Mouse (Mus musculus): ENCODE results near the gene Srgap1. TPM values are rescaled to one million over a fixed set of nuclear protein-coding genes. Genes with fewer than 3 reads are reported as not detected.
A peak's percentile ranks its signal among the peaks of the same experiment; 100 is the strongest.

Srgap1 gene
- polyA plus RNA-seq, 1 experiment from 2014 or later: 10.2 TPM

DNA sequence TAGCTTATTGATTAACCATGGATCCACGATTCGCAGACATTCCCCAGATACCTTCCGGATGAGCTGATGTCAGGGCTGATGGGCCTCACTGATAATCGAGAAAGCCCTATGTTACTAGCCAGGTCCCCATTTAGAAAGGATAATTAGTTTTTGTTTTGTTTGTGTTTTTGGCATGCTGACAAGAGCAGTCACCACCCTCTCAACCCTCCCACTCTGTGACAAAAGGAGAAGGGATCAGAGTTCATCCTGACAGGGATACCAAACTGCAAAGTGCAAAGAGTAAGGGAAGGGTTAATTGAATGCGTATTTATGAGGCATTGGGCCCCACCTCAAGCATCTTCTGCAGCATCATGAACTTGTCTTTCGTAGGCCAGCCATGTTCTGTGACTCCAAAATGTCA, 76.2 kb downstream of the Srgap1 start:
- ATAC-seq (replicated peaks; ENCODE audit: low FRiP score, low read depth) (no peak), DNase-seq (ENCODE audit: low spot score) (no peak)
- no peak for TF ChIP-seq CTCF (IDR thresholded peaks at IDR 0.05; ENCODE audit: low read depth)
- WGBS: 64% methylated on average over 6 of the region's 6 CpGs
- Histone ChIP-seq H3K4me3 (replicated peaks; ENCODE audit: low read depth, low read length) (no peak overlapping the region), H3K36me3 (ENCODE audit: insufficient read depth, low read length) (no peaks in the 10 kb centered on the region), H3K27me3 (ENCODE audit: insufficient read depth, low read length) (no peaks in the 10 kb centered on the region), H3K9me3 (replicated peaks; ENCODE audit: low read length) (no peaks in the 10 kb centered on the region), H3K9ac (ENCODE audit: low read depth, low read length) (no peak overlapping the region), H3K4me2 (ENCODE audit: low read length) (no peak overlapping the region), H3K27ac (0 out of 2 replicates have a peak overlapping the region, but pooled peaks have one; percentile 44), H3K4me1 (replicated peaks; ENCODE audit: insufficient read depth, low read length) (0 out of 2 replicates have a peak, but pooled peaks cover 7% of the 10 kb centered on the region)

DNA sequence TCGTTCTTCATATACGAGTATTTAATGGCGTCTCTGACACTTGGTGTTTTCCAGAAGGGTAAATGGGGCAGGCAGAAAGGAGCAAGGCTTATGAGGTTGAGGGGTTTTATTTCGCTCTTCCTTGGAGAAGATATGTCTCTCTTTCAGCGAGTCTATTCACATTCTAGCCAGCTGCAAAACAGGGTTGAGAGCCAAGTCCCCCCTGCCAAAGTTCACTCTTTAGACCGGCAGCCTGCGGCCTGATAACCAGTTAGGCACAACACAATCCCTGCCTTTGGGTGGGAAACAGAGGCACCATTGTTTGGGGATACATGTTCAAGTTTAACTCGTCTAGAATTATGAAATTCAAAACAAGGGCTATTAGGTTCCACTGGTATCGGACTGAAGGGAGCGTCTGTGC, 83.0 kb downstream of the Srgap1 start:
- 86% methylated on average over 10 of the region's 10 CpGs for WGBS
- DNase-seq (ENCODE audit: low spot score) (no peak), ATAC-seq (replicated peaks; ENCODE audit: low FRiP score, low read depth) (no peak)
- no peak overlapping the region for H3K27ac ChIP-seq
- 0 out of 2 replicates have a peak, but pooled peaks cover 5% of the 10 kb centered on the region for H3K4me1 ChIP-seq (replicated peaks; ENCODE audit: insufficient read depth, low read length)
- H3K4me3 ChIP-seq (replicated peaks; ENCODE audit: low read depth, low read length): no peak overlapping the region
- H3K9ac ChIP-seq (ENCODE audit: low read depth, low read length): no peak overlapping the region
- no peaks in the 10 kb centered on the region for H3K27me3 ChIP-seq (ENCODE audit: insufficient read depth, low read length)
- H3K9me3 ChIP-seq (replicated peaks; ENCODE audit: low read length): no peaks in the 10 kb centered on the region
- no peak for TF ChIP-seq CTCF (IDR thresholded peaks at IDR 0.05; ENCODE audit: low read depth)
- H3K4me2 ChIP-seq (ENCODE audit: low read length): no peak overlapping the region
- H3K36me3 ChIP-seq (ENCODE audit: insufficient read depth, low read length): no peaks in the 10 kb centered on the region

DNA sequence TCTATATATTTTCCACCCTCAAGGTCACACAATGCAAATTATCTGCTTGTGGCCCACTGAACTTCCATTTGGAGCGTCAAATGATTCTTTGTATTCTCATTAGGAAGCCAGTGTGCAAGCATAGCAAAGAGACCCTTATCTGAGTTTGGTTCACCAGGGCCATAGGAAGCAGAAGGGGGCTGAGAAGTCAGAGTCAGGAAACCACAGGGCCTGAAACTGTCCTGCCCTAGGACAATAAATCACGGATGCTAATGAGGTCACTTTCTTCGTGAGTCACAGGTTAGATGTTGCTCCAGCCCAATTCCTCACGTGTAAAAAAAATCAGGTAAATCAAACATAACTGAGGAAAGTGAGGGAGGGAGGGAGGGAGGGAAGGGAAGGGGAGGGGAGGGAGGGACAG, 85.1 kb downstream of the Srgap1 start:
- TF ChIP-seq CTCF (IDR thresholded peaks at IDR 0.05; ENCODE audit: low read depth): no peak
- WGBS: 28% methylated on average over 4 of the region's 4 CpGs
- H3K4me3 ChIP-seq (replicated peaks; ENCODE audit: low read depth, low read length): no peak overlapping the region
- 0 out of 2 replicates have a peak overlapping the region, but pooled peaks have one; percentile 48 for H3K27ac ChIP-seq
- H3K4me2 ChIP-seq (ENCODE audit: low read length): no peak overlapping the region
- no peak overlapping the region for H3K9ac ChIP-seq (ENCODE audit: low read depth, low read length)
- 0 out of 2 replicates have a peak, but pooled peaks cover 2% of the 10 kb centered on the region for H3K4me1 ChIP-seq (replicated peaks; ENCODE audit: insufficient read depth, low read length)
- no peak for ATAC-seq (replicated peaks; ENCODE audit: low FRiP score, low read depth)
- H3K27me3 ChIP-seq (ENCODE audit: insufficient read depth, low read length): no peaks in the 10 kb centered on the region
- H3K9me3 ChIP-seq (replicated peaks; ENCODE audit: low read length): no peaks in the 10 kb centered on the region
- peak; percentile 58 for DNase-seq (ENCODE audit: low spot score)
- no peaks in the 10 kb centered on the region for H3K36me3 ChIP-seq (ENCODE audit: insufficient read depth, low read length)

DNA sequence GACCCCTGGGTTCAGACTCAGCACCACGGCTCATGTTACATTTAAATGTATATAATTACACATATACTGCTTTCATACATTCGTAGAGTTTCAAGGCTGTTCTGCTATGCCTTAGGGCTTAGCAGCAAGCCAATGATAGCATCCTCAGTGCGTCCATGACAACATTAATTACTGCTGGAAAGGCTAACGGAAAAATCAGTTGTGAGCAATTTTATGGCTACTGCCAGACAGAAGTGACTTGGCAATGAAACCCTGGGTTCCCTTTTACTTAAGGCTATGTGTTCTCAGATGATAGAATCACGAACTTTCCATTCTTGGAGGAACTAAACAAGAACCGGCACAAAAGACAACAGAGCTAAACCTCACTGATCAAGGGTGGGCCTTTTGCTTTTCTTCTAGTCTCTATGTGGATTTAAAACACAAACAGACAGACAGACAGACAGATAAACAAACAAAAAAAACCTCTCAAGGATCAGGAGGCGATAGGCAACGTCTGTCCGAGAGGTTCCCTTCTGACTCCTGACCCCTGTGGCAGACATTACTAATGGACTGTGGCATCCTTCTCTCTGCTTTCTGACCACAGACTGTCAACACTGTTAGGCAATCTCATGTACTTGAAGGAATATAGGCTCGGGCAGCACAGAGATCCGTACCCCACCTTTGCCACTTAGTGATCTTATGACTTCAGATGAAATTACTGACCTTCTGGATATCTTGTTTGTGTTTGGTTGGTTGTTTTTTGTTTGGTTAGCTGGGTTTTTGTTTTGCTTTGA, 85.8 kb downstream of the Srgap1 start:
- TF ChIP-seq CTCF (IDR thresholded peaks at IDR 0.05; ENCODE audit: low read depth): no peak
- 31% methylated on average over 11 of the region's 11 CpGs for WGBS
- no peaks in the 10 kb centered on the region for H3K27me3 ChIP-seq (ENCODE audit: insufficient read depth, low read length)
- H3K4me3 ChIP-seq (replicated peaks; ENCODE audit: low read depth, low read length): no peak overlapping the region
- no peak overlapping the region for H3K27ac ChIP-seq
- H3K4me1 ChIP-seq (replicated peaks; ENCODE audit: insufficient read depth, low read length): 0 out of 2 replicates have a peak, but pooled peaks cover 2% of the 10 kb centered on the region
- no peak overlapping the region for H3K4me2 ChIP-seq (ENCODE audit: low read length)
- H3K9ac ChIP-seq (ENCODE audit: low read depth, low read length): no peak overlapping the region
- DNase-seq (ENCODE audit: low spot score) (no peak), ATAC-seq (replicated peaks; ENCODE audit: low FRiP score, low read depth) (no peak)
- H3K36me3 ChIP-seq (ENCODE audit: insufficient read depth, low read length): no peaks in the 10 kb centered on the region
- no peaks in the 10 kb centered on the region for H3K9me3 ChIP-seq (replicated peaks; ENCODE audit: low read length)

GRCm38 (mm10) chr10:121958741-121959140, 88.4 kb downstream of the Srgap1 start:
- 84% methylated on average over 8 of the region's 8 CpGs for WGBS
- Histone ChIP-seq H3K27me3 (ENCODE audit: insufficient read depth, low read length) (no peaks in the 10 kb centered on the region), H3K4me3 (replicated peaks; ENCODE audit: low read depth, low read length) (no peak overlapping the region), H3K36me3 (ENCODE audit: insufficient read depth, low read length) (no peaks in the 10 kb centered on the region), H3K4me2 (ENCODE audit: low read length) (no peak overlapping the region), H3K27ac (no peak overlapping the region), H3K9me3 (replicated peaks; ENCODE audit: low read length) (no peaks in the 10 kb centered on the region), H3K4me1 (replicated peaks; ENCODE audit: insufficient read depth, low read length) (0 out of 2 replicates have a peak, but pooled peaks cover 2% of the 10 kb centered on the region), H3K9ac (ENCODE audit: low read depth, low read length) (no peak overlapping the region)
- no peak for TF ChIP-seq CTCF (IDR thresholded peaks at IDR 0.05; ENCODE audit: low read depth)
- no peak for ATAC-seq (replicated peaks; ENCODE audit: low FRiP score, low read depth)
- no peak for DNase-seq (ENCODE audit: low spot score)

- H3K4me2 ChIP-seq (ENCODE audit: low read length): no peak overlapping the region
- DNase-seq (ENCODE audit: low spot score) (no peak), ATAC-seq (replicated peaks; ENCODE audit: low FRiP score, low read depth) (no peak)
- H3K9me3 ChIP-seq (replicated peaks; ENCODE audit: low read length): no peaks in the 10 kb centered on the region
- H3K27ac ChIP-seq: no peak overlapping the region
- no peak for TF ChIP-seq CTCF (IDR thresholded peaks at IDR 0.05; ENCODE audit: low read depth)
- WGBS: 80% methylated on average over 11 of the region's 11 CpGs
- no peaks in the 10 kb centered on the region for H3K27me3 ChIP-seq (ENCODE audit: insufficient read depth, low read length)
- H3K4me1 ChIP-seq (replicated peaks; ENCODE audit: insufficient read depth, low read length): 0 out of 2 replicates have a peak, but pooled peaks cover 2% of the 10 kb centered on the region
- no peak overlapping the region for H3K4me3 ChIP-seq (replicated peaks; ENCODE audit: low read depth, low read length)
- no peak overlapping the region for H3K9ac ChIP-seq (ENCODE audit: low read depth, low read length)
- peaks cover 3% of the 10 kb centered on the region; the same call in 1 of the 2 replicates for H3K36me3 ChIP-seq (ENCODE audit: insufficient read depth, low read length)
These were observed 90.6 kb downstream of the Srgap1 start for GRCm38 (mm10) chr10:121956505-121956904.
